Mouse (Mus musculus) MEL (cell line): Measurements from ENCODE around the gene Btbd11. TPM values are rescaled to one million over a fixed set of nuclear protein-coding genes. Genes with fewer than 3 reads are reported as not detected.

ENCODE experiments used
- DNase-seq: peaks from one replicate; pipeline ENCODE4 v3.0.0; 2011; ENCODE audit warnings: low read depth, low spot score
- H3K27ac ChIP-seq: 2 replicates; pipeline ENCODE4 v1.5.1; 2012; ENCODE audit warnings: low read depth, mild to moderate bottlenecking, control low read depth, low read length, moderate library complexity; ENCODE audit not compliant: control insufficient read depth
- H3K27me3 ChIP-seq, 2 experiments: fragments of 150-350 bp in 1 of 2; sonication (generic) in 1 of 2; 2 replicates each; pipeline ENCODE4 v1.6.1; 2012; ENCODE audit warnings: low read length in 2 of 2, mild to moderate bottlenecking in 2 of 2, improper control_type of control experiment in 1 of 2, moderate library complexity in 1 of 2; ENCODE audit not compliant: insufficient read depth in 2 of 2, control insufficient read depth in 1 of 2
- H3K36me3 ChIP-seq, 2 experiments: 2 replicates each; pipeline ENCODE4 v1.6.1; 2012 to 2014; ENCODE audit warnings: low read length in 2 of 2, improper control_type of control experiment in 1 of 2, inconsistent platforms in 1 of 2, mild to moderate bottlenecking in 1 of 2; ENCODE audit not compliant: insufficient read depth in 2 of 2, control insufficient read depth in 1 of 2
- H3K4me1 ChIP-seq, 2 experiments: fragments of 150-350 bp in 1 of 2; sonication (generic) in 1 of 2; 2 replicates each; pipeline ENCODE4 v1.6.1; 2012; ENCODE audit warnings: low read length in 2 of 2, improper control_type of control experiment in 1 of 2, mild to moderate bottlenecking in 1 of 2; ENCODE audit not compliant: insufficient read depth in 2 of 2, control insufficient read depth in 1 of 2
- H3K4me3 ChIP-seq, 2 experiments: fragments of 150-350 bp in 1 of 2; sonication (generic) in 1 of 2; 2 replicates each; pipeline ENCODE4 v1.5.1; 2012; ENCODE audit warnings: low read depth in 2 of 2, low read length in 2 of 2, mild to moderate bottlenecking in 2 of 2, moderate library complexity in 2 of 2, control low read depth in 1 of 2, improper control_type of control experiment in 1 of 2; ENCODE audit not compliant: control insufficient read depth in 1 of 2, insufficient read depth in 1 of 2
- H3K79me2 ChIP-seq: 2 replicates; pipeline ENCODE4 v1.6.1; 2012; ENCODE audit warnings: mild to moderate bottlenecking, low read length, moderate library complexity; ENCODE audit not compliant: control insufficient read depth, poor library complexity, insufficient read depth
- H3K9ac ChIP-seq: 2 replicates; pipeline ENCODE4 v1.6.1; 2012; ENCODE audit warnings: low read depth, mild to moderate bottlenecking, control low read depth, low read length, moderate library complexity; ENCODE audit not compliant: control insufficient read depth, poor library complexity, severe bottlenecking
- H3K9me3 ChIP-seq: fragments of 150-350 bp; sonication (generic); replicated peaks from 2 replicates; pipeline ENCODE4 v1.6.1; 2012; ENCODE audit warnings: mild to moderate bottlenecking, low read length, improper control_type of control experiment, moderate library complexity; ENCODE audit not compliant: insufficient read depth
- BHLHE40 ChIP-seq: IDR thresholded peaks from 2 replicates; pipeline ENCODE4 v1.6.1; 2012; ENCODE audit warnings: low read depth, mild to moderate bottlenecking, inconsistent platforms, low read length, improper control_type of control experiment, borderline replicate concordance
- CHD1 ChIP-seq: IDR thresholded peaks from 2 replicates; pipeline ENCODE4 v1.6.1; 2012; ENCODE audit warnings: low read depth, mild to moderate bottlenecking, inconsistent platforms, low read length, improper control_type of control experiment
- CTCF ChIP-seq, 3 experiments: IDR thresholded peaks in 2 of 3; conservative IDR thresholded peaks in 1 of 3; 2 replicates each; pipeline ENCODE4 v1.5.1; 2011 to 2012; ENCODE audit warnings: low read length in 3 of 3, low read depth in 2 of 3, mild to moderate bottlenecking in 2 of 3, improper control_type of control experiment in 1 of 3, inconsistent platforms in 1 of 3, mixed read lengths in 1 of 3, moderate library complexity in 1 of 3; ENCODE audit not compliant: control insufficient read depth in 1 of 3, insufficient read depth in 1 of 3, poor library complexity in 1 of 3, severe bottlenecking in 1 of 3
- ELF1 ChIP-seq: IDR thresholded peaks from 2 replicates; pipeline ENCODE4 v1.6.1; 2014; ENCODE audit warnings: low read depth, mild to moderate bottlenecking, inconsistent platforms, low read length, improper control_type of control experiment, moderate library complexity
- EP300 ChIP-seq, 2 experiments: IDR thresholded peaks; 2 replicates each; pipeline ENCODE4 v1.6.1; 2011; ENCODE audit warnings: improper control_type of control experiment in 2 of 2, low read length in 2 of 2, low read depth in 1 of 2, mild to moderate bottlenecking in 1 of 2
- ETS1 ChIP-seq: IDR thresholded peaks from 2 replicates; pipeline ENCODE4 v1.6.1; 2012; ENCODE audit warnings: low read depth, mild to moderate bottlenecking, inconsistent platforms, low read length, improper control_type of control experiment, moderate library complexity
- GABPA ChIP-seq: IDR thresholded peaks from 2 replicates; pipeline ENCODE4 v1.6.1; 2012; ENCODE audit warnings: low read depth, mild to moderate bottlenecking, inconsistent platforms, low read length, improper control_type of control experiment, moderate library complexity
- GATA1 ChIP-seq: IDR thresholded peaks from 2 replicates; pipeline ENCODE4 v1.6.1; 2011; ENCODE audit warnings: low read depth, low read length, improper control_type of control experiment
- HCFC1 ChIP-seq: IDR thresholded peaks from 2 replicates; pipeline ENCODE4 v1.6.1; 2012; ENCODE audit warnings: low read depth, mild to moderate bottlenecking, inconsistent platforms, low read length, improper control_type of control experiment, moderate library complexity
- KAT2A ChIP-seq: conservative IDR thresholded peaks from 2 replicates; pipeline ENCODE4 v1.6.1; 2012; ENCODE audit warnings: low read depth, low read length, improper control_type of control experiment, inconsistent platforms
- MEF2A ChIP-seq: IDR thresholded peaks from 2 replicates; pipeline ENCODE4 v1.6.1; 2014; ENCODE audit warnings: low read depth, mild to moderate bottlenecking, inconsistent platforms, low read length, improper control_type of control experiment; ENCODE audit not compliant: poor library complexity, insufficient replicate concordance, severe bottlenecking; ENCODE audit errors: extremely low read depth
- MYB ChIP-seq: IDR thresholded peaks from 2 replicates; pipeline ENCODE4 v1.6.1; 2011; ENCODE audit warnings: mild to moderate bottlenecking, low read depth, low read length, improper control_type of control experiment
- MYC ChIP-seq: IDR thresholded peaks from 2 replicates; pipeline ENCODE4 v1.6.1; 2011; ENCODE audit warnings: low read depth, mild to moderate bottlenecking, low read length, improper control_type of control experiment, moderate library complexity
- POLR2A ChIP-seq, 2 experiments: IDR thresholded peaks; 2 replicates each; pipeline ENCODE4 v1.6.1; 2011 to 2012; ENCODE audit warnings: low read length in 2 of 2, mild to moderate bottlenecking in 2 of 2, control low read depth in 1 of 2, improper control_type of control experiment in 1 of 2, low read depth in 1 of 2, moderate library complexity in 1 of 2; ENCODE audit not compliant: control insufficient read depth in 1 of 2, insufficient read depth in 1 of 2, poor library complexity in 1 of 2
- RAD21 ChIP-seq: IDR thresholded peaks from 2 replicates; pipeline ENCODE4 v1.6.1; 2011; ENCODE audit warnings: mild to moderate bottlenecking, low read depth, low read length, improper control_type of control experiment
- SIN3A ChIP-seq: IDR thresholded peaks from 2 replicates; pipeline ENCODE4 v1.6.1; 2012; ENCODE audit warnings: low read length, improper control_type of control experiment, inconsistent platforms
- TAL1 ChIP-seq: IDR thresholded peaks from 2 replicates; pipeline ENCODE4 v1.6.1; 2012; ENCODE audit warnings: mild to moderate bottlenecking, inconsistent platforms, low read length, moderate library complexity, mixed read lengths
- TCF12 ChIP-seq: IDR thresholded peaks from 2 replicates; pipeline ENCODE4 v1.6.1; 2014; ENCODE audit warnings: low read depth, mild to moderate bottlenecking, inconsistent platforms, low read length, improper control_type of control experiment, moderate library complexity
- UBTF ChIP-seq: IDR thresholded peaks from 2 replicates; pipeline ENCODE4 v1.6.1; 2012; ENCODE audit warnings: low read depth, mild to moderate bottlenecking, inconsistent platforms, low read length, improper control_type of control experiment, moderate library complexity, borderline replicate concordance; ENCODE audit not compliant: insufficient read depth
- USF1 ChIP-seq: IDR thresholded peaks from 2 replicates; pipeline ENCODE4 v1.6.1; 2014; ENCODE audit warnings: low read depth, mild to moderate bottlenecking, inconsistent platforms, low read length, improper control_type of control experiment, moderate library complexity
- polyA plus RNA-seq, 2 experiments: library from polyadenylated mRNA; stranded (reverse) in 1 of 2; unstranded in 1 of 2; fragments of >175 nt in 1 of 2; fragments of >200 nt in 1 of 2; gene quantifications; 2 replicates each; pipeline versions ENCODE4 v1.2.1 to v1.2.4; 2012; ENCODE audit warnings: low replicate concordance in 2 of 2, low read depth in 1 of 2; ENCODE audit not compliant: insufficient read length in 2 of 2, insufficient read depth in 1 of 2, missing spikeins in 1 of 2
- total RNA-seq: library from RNA; depleted of rRNA; stranded (reverse); fragments of 300-350 nt; gene quantifications from 2 replicates; pipeline ENCODE4 v1.2.3, GENCODE M21; 2012

Btbd11 gene
- total and polyA plus RNA-seq, 3 experiments, result not detected

DNA sequence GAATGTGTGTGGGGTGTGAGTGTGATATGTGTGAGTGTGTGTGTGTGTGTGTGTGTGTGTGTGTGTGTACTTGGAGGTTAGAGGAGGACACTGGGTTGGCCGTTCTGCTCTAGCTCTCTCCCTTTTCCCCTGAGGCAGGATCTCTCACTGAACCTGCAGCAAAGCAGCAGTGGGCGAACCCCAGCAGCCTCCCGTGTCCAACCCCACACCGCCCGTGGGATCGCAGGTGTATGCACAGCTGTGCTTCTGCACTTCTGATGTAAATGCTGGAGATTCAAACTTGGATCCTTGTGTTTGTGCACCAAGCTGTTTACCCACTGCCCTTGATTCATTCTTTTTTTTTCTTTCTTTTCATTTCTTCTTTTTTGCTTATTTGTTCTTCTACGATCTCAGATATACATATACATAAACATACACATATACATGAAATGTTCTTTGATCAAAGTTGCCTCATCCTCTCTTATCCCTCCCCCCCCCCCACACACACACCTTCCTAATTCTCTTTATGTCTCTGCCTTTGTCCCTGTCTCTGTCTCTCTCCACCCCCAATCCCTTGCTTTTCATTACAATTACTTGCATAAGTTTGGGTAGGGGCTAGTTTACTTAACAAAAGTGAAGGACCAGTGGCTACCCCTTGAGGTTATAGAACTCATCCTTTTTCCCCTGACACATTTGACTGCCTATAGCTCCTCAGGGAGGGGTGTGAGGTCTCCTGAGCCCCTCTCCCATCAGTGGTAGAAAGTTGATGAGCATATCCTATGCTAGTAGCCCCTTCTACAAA, 120.8 kb downstream of the Btbd11 start:
- no peaks in the 10 kb centered on the region for H3K9me3 ChIP-seq
- no peak overlapping the region for H3K27ac ChIP-seq
- no peaks in the 10 kb centered on the region for H3K4me1 ChIP-seq
- H3K79me2 ChIP-seq, result no peaks in the 10 kb centered on the region
- H3K27me3 ChIP-seq, result no peaks in the 10 kb centered on the region
- no peak overlapping the region for H3K9ac ChIP-seq
- TF ChIP-seq CHD1 (no peak), USF1 (no peak), GATA1 (no peak), HCFC1 (no peak), UBTF (no peak), MYC (no peak), MEF2A (no peak), CTCF (IDR thresholded peaks at IDR 0.05 in 2 of 3, conservative IDR thresholded peaks at IDR 0.05 in 1 of 3; ENCODE audit: control insufficient read depth in 1 of 3, insufficient read depth in 1 of 3, low read depth in 2 of 3, low read length in 3 of 3, poor library complexity in 1 of 3, severe bottlenecking in 1 of 3) (no peak), ETS1 (no peak), POLR2A (IDR thresholded peaks at IDR 0.05; ENCODE audit: control insufficient read depth in 1 of 2, insufficient read depth in 1 of 2, low read depth in 1 of 2, low read length in 2 of 2, poor library complexity in 1 of 2) (no peak), ELF1 (no peak), GABPA (no peak), TCF12 (no peak), KAT2A (no peak), MYB (no peak), EP300 (IDR thresholded peaks at IDR 0.05; ENCODE audit: low read depth in 1 of 2, low read length in 2 of 2) (no peak), RAD21 (no peak), TAL1 (no peak), BHLHE40 (no peak), SIN3A (no peak)
- TF ChIP-seq, all 39 proteins: peak for 0
- Histone ChIP-seq H3K4me3 (no peak overlapping the region), H3K36me3 (no peaks in the 10 kb centered on the region)
- DNase-seq, result no peak
